Mouse (Mus musculus) lung, postnatal 4 days (tissue): ENCODE data around the gene Calcb.

Experiments used
- DNase-seq, 2 experiments: peaks; one replicate each; pipeline ENCODE4 v3.0.0; 2021

Gene Calcb

DNA sequence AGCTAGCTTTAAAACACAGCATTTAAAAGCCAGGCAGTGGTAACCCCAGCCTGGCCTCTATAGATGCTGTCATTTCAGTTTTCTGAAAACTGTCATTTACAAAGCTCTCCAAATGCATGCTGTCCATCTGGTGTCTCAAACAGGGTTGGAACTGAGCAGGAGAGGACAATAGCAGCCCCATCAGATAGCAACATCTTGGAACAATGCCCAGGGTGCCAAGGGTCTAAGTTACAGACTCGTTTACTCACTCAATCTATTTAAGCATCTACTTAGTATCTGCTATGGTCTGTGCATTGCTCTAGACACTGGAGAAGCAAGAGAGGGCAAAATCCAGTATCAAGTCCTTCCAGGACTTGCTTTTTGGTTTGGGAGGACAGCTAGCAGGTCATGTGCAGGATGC lies 35.8 kb downstream of the Calcb start:
- no peak for DNase-seq

DNA sequence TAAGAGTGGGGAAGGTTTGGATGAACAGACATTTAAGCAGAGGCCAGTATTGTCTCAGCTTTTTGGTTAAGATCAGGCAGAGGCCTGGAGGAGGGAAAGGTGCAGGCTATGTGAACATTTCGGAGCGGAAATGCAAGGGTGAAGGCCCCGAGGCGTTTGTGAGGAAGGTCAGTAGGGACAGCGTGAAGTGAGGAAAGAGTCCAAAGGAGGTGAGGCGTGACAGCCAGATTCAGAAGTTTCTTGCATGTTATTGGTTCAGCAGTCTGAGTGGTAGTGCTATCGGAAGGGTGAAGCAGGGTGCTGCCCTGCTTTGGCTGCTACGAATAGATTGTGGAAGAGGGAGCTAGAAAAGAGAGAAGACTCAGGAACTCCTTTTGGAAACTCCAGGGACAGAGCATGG lies 36.2 kb downstream of the Calcb start:
- DNase-seq, result no peak

DNA sequence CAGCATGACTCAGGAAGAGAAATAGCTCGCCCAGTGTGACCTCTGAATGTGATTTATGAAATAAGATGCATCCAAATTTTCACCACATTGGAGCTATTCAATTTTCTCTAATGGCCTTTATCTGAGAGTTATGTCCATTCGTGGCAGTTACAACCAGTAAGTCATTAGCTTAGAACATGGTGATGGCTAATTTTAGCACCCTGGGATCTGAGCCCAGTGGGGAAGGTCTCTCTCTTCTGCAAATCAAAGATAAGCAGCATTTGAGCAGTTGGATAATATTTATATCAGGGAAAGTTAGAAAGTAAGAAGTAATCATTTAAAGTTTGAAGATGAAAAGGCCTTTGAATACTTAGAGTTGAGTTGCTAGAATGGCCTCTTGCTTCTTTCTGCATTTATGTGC lies 44.2 kb downstream of the Calcb start:
- no peak for DNase-seq

DNA sequence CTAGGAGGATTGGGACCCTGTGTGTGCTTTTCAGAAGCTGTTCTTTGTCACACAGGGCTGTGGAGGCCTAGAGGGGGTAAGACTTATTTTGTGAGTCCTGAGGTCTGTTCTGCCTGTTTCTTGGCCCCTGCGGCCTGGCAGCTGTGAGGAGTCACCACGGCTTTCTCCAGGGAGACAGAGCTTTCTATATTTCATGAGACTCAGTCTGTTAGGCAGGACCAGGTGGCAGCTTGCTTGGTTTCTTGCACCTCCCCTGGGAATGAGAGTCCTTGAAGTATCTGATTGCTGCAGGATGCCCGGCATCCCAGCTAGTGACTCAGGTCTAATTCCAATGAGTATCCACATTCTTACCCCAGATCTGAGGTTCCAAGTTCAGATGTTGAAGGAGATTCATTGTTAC lies 46.8 kb downstream of the Calcb start:
- DNase-seq, result no peak

DNA sequence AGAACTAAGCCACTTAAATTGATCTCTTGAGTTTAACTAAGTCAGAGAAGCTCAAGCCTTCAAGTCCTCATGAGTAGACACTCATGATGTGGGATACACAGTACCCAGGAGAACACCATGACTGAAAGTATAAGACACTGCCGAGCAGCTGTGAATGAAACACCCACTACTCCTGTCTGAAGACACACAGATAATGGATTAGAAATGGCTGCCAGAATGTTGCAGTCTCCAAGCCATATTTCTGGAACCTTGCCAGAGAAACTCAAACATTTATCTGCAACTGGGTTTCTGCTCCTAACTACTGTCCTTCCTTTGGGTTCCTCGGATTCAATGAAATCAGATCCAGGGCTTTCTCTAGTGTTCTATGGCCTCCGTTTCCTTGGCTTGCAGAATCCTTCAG lies 48.1 kb downstream of the Calcb start:
- no peak for DNase-seq

DNA sequence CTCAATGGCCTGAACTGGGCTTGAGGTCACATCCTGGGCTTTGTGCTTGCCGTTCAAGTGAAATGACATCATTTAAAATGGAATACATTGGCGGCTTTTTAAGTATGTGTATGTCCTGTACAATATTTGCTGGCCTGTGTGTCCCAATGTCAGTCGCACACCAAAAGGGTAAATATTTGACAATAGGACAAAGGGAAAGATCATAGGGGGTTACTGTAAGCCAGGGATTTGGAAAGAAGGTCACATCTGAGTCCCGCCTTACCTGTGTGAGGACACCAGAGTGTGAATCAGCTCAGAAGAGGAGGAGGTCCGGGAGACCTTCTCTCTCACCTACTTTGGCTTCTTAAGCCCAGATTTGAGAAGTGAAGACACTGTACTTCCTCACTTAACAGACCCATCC lies 50.1 kb downstream of the Calcb start:
- no peak for DNase-seq

DNA sequence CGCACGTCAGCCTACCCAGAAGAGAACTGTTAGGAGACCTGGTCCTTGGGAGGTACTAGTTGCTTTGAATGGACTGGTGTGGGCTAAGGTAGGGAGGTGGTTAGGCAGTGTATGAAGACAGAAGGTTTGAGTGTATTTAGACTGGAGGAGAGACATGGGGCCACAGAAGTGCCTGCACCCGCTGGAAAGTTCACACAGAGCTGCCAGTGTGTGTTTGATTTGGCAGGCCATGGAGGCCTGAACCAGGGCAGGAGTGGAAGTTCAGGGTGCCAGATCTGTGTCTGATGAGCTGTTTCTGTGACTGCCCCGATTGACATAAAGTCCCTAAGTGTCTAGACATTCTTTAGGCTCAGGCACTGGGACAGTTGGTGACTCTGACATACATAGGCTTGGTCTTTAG lies 50.6 kb downstream of the Calcb start:
- DNase-seq, result no peak

DNA sequence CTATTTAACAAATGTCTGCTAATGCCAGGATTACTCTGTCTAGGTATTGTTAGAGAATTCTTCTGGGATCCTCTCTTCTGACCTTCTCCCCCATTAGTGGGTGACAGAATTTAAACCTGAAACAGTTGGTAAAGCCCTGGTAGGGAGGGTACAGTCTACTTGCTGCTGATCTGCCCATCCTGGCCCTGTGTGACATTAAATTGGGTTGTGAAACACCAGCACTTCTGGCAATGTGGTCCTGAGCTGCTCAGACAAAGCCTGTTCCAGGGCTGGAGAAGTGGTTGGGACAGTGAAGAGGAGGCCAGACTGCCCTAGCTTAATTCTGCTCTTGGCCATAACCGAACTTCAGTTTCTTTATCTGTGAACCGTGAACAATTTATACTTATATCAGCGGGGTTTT lies 52.1 kb downstream of the Calcb start:
- DNase-seq, result no peak

DNA sequence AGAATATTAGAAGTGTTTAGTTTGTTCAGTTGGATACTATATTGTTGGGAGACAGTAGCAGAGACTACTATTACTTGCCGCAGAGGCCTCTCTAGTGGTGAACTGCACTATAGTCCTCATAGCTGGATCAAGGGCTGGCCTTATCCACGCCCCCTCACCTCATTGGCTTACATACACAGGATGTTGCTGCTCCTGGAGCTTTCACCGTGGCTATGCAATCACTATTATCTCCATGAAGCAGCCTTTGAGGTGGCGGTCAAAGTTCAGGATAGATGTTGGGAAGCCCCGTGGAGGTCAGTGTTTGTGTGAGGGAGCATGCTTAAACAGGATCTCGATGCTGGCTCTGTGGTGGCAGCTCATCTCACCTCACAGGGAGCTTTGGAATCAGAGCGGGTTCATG lies 53.4 kb downstream of the Calcb start:
- no peak for DNase-seq
